Mouse (Mus musculus): ENCODE measurements around the gene Mrps33. TPM values are rescaled to one million over a fixed set of nuclear protein-coding genes. Genes with fewer than 3 reads are reported as not detected.

The Mrps33 gene
- polyA plus RNA-seq, 1 experiment from 2014 or later, result 116 TPM

GRCm38 (mm10) chr6:39757229-39757628 lies 53.6 kb downstream of the Mrps33 start:
- no peaks in the 10 kb centered on the region for H3K27me3 ChIP-seq (replicated peaks; ENCODE audit: insufficient read depth, low read length)
- TF ChIP-seq EP300 (IDR thresholded peaks at IDR 0.05) (no peak), CTCF (IDR thresholded peaks at IDR 0.05) (no peak)
- no peak for ATAC-seq
- no peaks in the 10 kb centered on the region for H3K36me3 ChIP-seq (ENCODE audit: insufficient read depth, low read length)
- H3K4me3 ChIP-seq (ENCODE audit: low read depth, low read length), result no peak overlapping the region
- H3K4me1 ChIP-seq (ENCODE audit: insufficient read depth, low read depth, low read length), result no peaks in the 10 kb centered on the region
- H3K4me2 ChIP-seq (replicated peaks; ENCODE audit: low read depth, low read length), result no peak overlapping the region
- no peak for DNase-seq (ENCODE audit: low spot score)
- H3K27ac ChIP-seq (ENCODE audit: low read length), result no peak overlapping the region
- no peak overlapping the region for H3K9ac ChIP-seq (replicated peaks; ENCODE audit: low read depth)
- H3K9me3 ChIP-seq (ENCODE audit: low read length), result no peaks in the 10 kb centered on the region
- WGBS, result 94% methylated on average over 2 of the region's 2 CpGs

Other genes with a start within 250 kb of the Mrps33 start
- 24.6 and 25.7 TPM in 2 replicates for gene Adck2, start 237.1 kb downstream of the Mrps33 start, polyA plus RNA-seq (2015; fragmentation: Nextera tagmentation; extraction: Ambion mirVana)
- 0.75 and 0.89 TPM in 2 replicates for gene Gm42420, start 225.2 kb downstream of the Mrps33 start, polyA plus RNA-seq (2015; fragmentation: Nextera tagmentation; extraction: Ambion mirVana)
- 267 and 287 TPM in 2 replicates for gene Ndufb2, start 218.4 kb downstream of the Mrps33 start, polyA plus RNA-seq (2015; fragmentation: Nextera tagmentation; extraction: Ambion mirVana)
- gene Braf, start 85.5 kb downstream of the Mrps33 start, polyA plus RNA-seq (2015; fragmentation: Nextera tagmentation; extraction: Ambion mirVana), result 8.1 and 9.6 TPM in 2 replicates
- 0.10 and 0.24 TPM in 2 replicates for gene Tmem178b, start 62.3 kb upstream of the Mrps33 start, polyA plus RNA-seq (2015; fragmentation: Nextera tagmentation; extraction: Ambion mirVana)

All from lung, postnatal 0 days (tissue).